Mouse (Mus musculus) neural tube, embryonic 11.5 days (tissue): ENCODE measurements around the gene Ddx17. TPM values are rescaled to one million over a fixed set of nuclear protein-coding genes. Genes with fewer than 3 reads are reported as not detected.

Source experiments
- ATAC-seq: fragments of 200-750 bp; cut with Nextera tagmentation; 2 replicates; pipeline ENCODE4 v1.8.0; 2017; ENCODE audit warnings: moderate number of reproducible peaks, mild to moderate bottlenecking, moderate TSS enrichment, moderate library complexity; ENCODE audit not compliant: insufficient read depth, low FRiP score, low TSS enrichment
- DNase-seq: peaks from one replicate; pipeline ENCODE4 v3.0.0-alpha.2; 2015; ENCODE audit warnings: low spot score
- H3K27ac ChIP-seq: fragments of 300-500 bp; sonication (generic); 2 replicates; pipeline ENCODE4 v1.5.1; 2014; ENCODE audit warnings: low read depth, mild to moderate bottlenecking, low read length
- H3K27me3 ChIP-seq: fragments of 300-500 bp; sonication (generic); 2 replicates; pipeline ENCODE4 v1.6.1; 2014; ENCODE audit warnings: mild to moderate bottlenecking, low read length, mixed read lengths; ENCODE audit not compliant: control insufficient read depth, insufficient read depth
- H3K36me3 ChIP-seq: fragments of 300-500 bp; sonication (generic); 2 replicates; pipeline ENCODE4 v1.6.1; 2014; ENCODE audit warnings: mild to moderate bottlenecking, low read length, moderate library complexity, mixed read lengths; ENCODE audit not compliant: control insufficient read depth, insufficient read depth
- H3K4me1 ChIP-seq: fragments of 300-500 bp; sonication (generic); 2 replicates; pipeline ENCODE4 v1.6.1; 2014; ENCODE audit warnings: low read length, mixed read lengths; ENCODE audit not compliant: control insufficient read depth, insufficient read depth
- H3K4me2 ChIP-seq: fragments of 300-500 bp; sonication (generic); 2 replicates; pipeline ENCODE4 v1.6.1; 2014; ENCODE audit warnings: low read depth, mild to moderate bottlenecking, moderate library complexity
- H3K4me3 ChIP-seq: fragments of 300-500 bp; sonication (generic); 2 replicates; pipeline ENCODE4 v1.5.1; 2014; ENCODE audit warnings: low read depth, low read length
- H3K9ac ChIP-seq: fragments of 300-500 bp; sonication (generic); 2 replicates; pipeline ENCODE4 v1.6.1; 2014; ENCODE audit warnings: mild to moderate bottlenecking, low read length
- H3K9me3 ChIP-seq: fragments of 300-500 bp; sonication (generic); 2 replicates; pipeline ENCODE4 v1.6.1; 2016; ENCODE audit warnings: low read length; ENCODE audit not compliant: control insufficient read depth
- WGBS: fragments of 180-500 bp; shearing (Covaris S2); extraction: QIAGEN DNeasy Blood & Tissue Kit; methylation state at CpG from one replicate; pipeline ENCODE4 v1.1.7; 2014; 5-methylcytosine and 5-hydroxymethylcytosine counted together
- microRNA-seq: library from miRNA; unstranded; fragments of <30 nt; microRNA quantifications from one replicate; pipeline ENCODE4, GENCODE M21; 2016
- polyA plus RNA-seq: library from polyadenylated mRNA; unstranded; fragments of >200 nt; fragmentation: Nextera tagmentation; extraction: Ambion mirVana; gene quantifications from 2 replicates; pipeline ENCODE4 v1.2.1, GENCODE M21; 2014

Gene Ddx17
- polyA plus RNA-seq, 1 experiment from 2014 or later = 87.0 TPM

DNA sequence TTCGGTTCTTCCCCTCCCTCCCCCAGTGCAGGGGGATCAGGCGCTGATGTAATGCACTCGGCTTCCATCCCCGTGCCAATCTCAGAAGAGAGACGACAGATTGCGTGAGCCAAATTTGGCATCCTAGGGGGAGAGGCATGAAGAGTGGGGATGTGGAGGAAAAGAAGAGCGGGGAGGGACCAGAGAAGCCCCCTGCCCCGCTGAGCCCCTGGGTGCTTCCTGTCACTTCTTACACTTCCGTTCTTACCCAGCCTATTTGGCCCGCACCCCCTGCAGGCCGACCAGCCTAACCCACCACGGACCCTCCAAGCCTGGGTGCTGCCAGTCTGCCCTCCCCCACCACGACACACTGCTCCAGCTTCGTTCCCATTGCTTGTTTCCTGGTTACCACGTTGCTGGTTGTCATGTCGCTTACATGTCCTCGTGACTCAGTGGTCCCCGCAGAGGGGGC lies 43.6 kb downstream of the Ddx17 start:
- H3K36me3 ChIP-seq = no peaks in the 10 kb centered on the region
- no peak for ATAC-seq
- peaks cover 11% of the 10 kb centered on the region; the same call in 1 of the 2 replicates for H3K4me1 ChIP-seq
- H3K27ac ChIP-seq = no peak overlapping the region
- 23% methylated on average over 18 of the region's 18 CpGs for WGBS
- no peak overlapping the region for H3K4me3 ChIP-seq
- H3K27me3 ChIP-seq = peaks cover 60% of the 10 kb centered on the region
- H3K9ac ChIP-seq = no peak overlapping the region
- no peak overlapping the region for H3K4me2 ChIP-seq
- no peaks in the 10 kb centered on the region for H3K9me3 ChIP-seq
- no peak for DNase-seq

DNA sequence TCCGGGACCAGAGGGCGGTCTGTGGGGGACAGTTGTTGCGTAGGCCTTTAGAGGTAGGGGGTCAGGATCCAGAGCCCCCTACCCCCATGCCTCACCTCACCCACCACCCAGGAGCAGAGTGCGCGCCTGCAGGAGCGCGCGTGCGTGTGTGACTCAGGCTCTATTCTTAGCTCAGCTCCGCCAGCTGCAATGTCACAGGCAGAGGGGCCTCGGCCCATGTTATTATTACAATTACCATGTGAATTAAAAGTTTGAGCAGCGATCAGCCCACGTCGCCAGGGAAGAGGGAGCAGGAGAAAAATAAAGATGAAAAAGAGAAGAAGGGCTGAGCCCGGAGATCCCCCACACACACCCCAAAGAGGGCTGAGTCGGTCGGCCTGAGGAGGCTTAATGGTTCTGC lies 46.4 kb downstream of the Ddx17 start:
- DNase-seq (no peak), ATAC-seq (no peak)
- Histone ChIP-seq H3K9me3 (no peaks in the 10 kb centered on the region), H3K4me3 (no peak overlapping the region), H3K4me1 (peaks cover 6% of the 10 kb centered on the region; the same call in 1 of the 2 replicates), H3K9ac (no peak overlapping the region), H3K27ac (no peak overlapping the region), H3K36me3 (no peaks in the 10 kb centered on the region), H3K27me3 (peaks cover 36% of the 10 kb centered on the region), H3K4me2 (no peak overlapping the region)
- 77% methylated on average over 17 of the region's 17 CpGs for WGBS

DNA sequence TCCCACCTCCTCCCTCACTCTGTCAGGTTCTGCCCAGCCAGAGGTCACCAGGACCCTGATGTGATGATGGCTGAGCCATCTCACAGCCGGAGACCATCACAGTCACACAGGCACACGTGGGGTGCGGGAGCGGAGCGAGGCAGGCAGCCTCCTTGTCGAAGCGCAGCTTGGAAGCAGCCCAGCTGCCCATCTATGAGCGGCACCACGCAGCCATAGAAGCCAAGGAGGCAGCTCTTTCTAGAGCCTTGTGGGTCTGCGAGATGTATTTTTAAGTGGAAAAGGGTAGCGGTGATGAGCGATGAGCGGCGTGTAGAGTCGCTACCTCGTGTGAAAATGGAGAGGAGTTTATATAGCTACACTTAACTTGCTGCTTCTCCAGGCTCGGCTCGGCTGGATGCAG lies 53.0 kb downstream of the Ddx17 start:
- DNase-seq (no peak), ATAC-seq (no peak)
- Histone ChIP-seq H3K36me3 (no peaks in the 10 kb centered on the region), H3K27ac (no peak overlapping the region), H3K9ac (no peak overlapping the region), H3K4me1 (no peaks in the 10 kb centered on the region), H3K4me2 (no peak overlapping the region), H3K27me3 (no peaks in the 10 kb centered on the region; the same call in 1 of the 2 replicates), H3K4me3 (no peak overlapping the region), H3K9me3 (no peaks in the 10 kb centered on the region)
- WGBS = 50% methylated on average over 18 of the region's 18 CpGs

DNA sequence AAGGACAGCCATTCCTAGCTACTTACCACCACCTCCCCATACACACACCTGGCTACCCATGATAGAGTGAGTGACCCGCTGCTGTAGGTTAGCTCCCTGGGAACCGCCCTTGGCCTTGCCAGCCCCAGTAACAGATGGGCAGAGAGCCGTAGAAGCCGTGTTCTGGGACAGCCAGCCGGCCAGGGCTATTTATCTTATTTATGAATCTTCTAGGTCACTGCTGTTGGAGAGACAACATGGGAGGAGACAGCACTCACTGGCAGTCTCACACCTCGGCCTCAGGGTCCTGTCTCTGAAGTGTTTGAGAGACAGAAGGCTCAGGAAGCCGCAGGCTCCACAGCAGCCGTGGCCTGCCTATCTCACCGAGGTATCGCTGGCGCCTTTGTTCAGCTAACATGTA lies 57.1 kb downstream of the Ddx17 start:
- ATAC-seq = no peak

DNA sequence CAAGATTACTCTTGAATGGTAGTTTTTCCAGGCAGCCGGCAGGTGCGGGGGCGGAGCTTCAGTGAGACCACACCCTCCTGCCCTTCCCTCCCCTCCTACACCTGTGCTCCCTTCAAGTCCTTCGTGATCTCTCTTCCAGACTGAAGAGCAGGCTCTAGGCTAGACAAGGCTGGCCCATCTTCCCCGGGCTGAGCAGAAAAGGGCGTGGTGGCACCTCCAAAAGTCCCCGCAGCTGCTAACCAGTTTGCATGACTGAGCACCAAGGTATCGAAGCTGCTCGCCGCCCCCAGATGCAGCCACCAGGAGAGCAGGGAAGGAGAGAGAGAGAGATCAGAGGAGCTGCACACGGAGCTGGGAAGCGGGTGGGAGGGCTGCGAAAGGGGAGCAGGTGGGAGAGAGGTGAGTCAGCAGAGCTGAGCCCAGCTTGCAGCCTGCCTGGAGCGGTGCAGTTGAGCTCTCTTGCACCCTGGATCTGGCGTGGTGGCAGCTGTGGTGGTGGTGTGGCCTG lies 65.3 kb downstream of the Ddx17 start:
- H3K9ac ChIP-seq = no peak overlapping the region
- no peak overlapping the region for H3K27ac ChIP-seq
- ATAC-seq = no peak
- no peak for DNase-seq
- H3K4me2 ChIP-seq = no peak overlapping the region
- no peaks in the 10 kb centered on the region for H3K36me3 ChIP-seq
- WGBS = 8% methylated on average over 15 of the region's 15 CpGs
- H3K27me3 ChIP-seq = 0 out of 2 replicates have a peak, but pooled peaks cover 3% of the 10 kb centered on the region
- no peaks in the 10 kb centered on the region for H3K4me1 ChIP-seq
- no peaks in the 10 kb centered on the region for H3K9me3 ChIP-seq
- no peak overlapping the region for H3K4me3 ChIP-seq

More for the DNA sequence above, 57.1 kb downstream of the Ddx17 start:
- 66% methylated on average over 11 of the region's 11 CpGs for whole genome bisulfite sequencing
- Histone ChIP-seq H3K9me3 (no peaks in the 10 kb centered on the region), H3K4me2 (no peak overlapping the region), H3K27ac (no peak overlapping the region), H3K36me3 (no peaks in the 10 kb centered on the region), H3K4me1 (no peaks in the 10 kb centered on the region), H3K27me3 (no peaks in the 10 kb centered on the region; the same call in 1 of the 2 replicates), H3K4me3 (no peak overlapping the region), H3K9ac (no peak overlapping the region)
- DNase-seq = no peak

Small RNA genes lying within 50 kb of the gene (microRNA-seq; reads per million reads assigned to microRNA genes)
- not detected for gene Gm27903

Other genes with a start within 250 kb of the Ddx17 start
- gene Pla2g6, start 218.4 kb downstream of the Ddx17 start, polyA plus RNA-seq = 21.9 and 22.9 TPM in 2 replicates
- 1.2 and 2.9 TPM in 2 replicates for gene Maff, start 200.1 kb downstream of the Ddx17 start, polyA plus RNA-seq
- 51.2 and 52.9 TPM in 2 replicates for gene Tmem184b, start 143.2 kb downstream of the Ddx17 start, polyA plus RNA-seq
- 192 and 213 TPM in 2 replicates for gene Csnk1e, start 91.2 kb downstream of the Ddx17 start, polyA plus RNA-seq
- not detected in 2 replicates for gene Kcnj4, start 41.5 kb downstream of the Ddx17 start, polyA plus RNA-seq
- 12.1 and 16.9 TPM in 2 replicates for gene Kdelr3, start 30.3 kb downstream of the Ddx17 start, polyA plus RNA-seq
- 1.1 and 1.5 TPM in 2 replicates for gene Dmc1, start 58.4 kb upstream of the Ddx17 start, polyA plus RNA-seq
- 3.5 and 4.0 TPM in 2 replicates for gene Fam227a, start 112.2 kb upstream of the Ddx17 start, polyA plus RNA-seq
- 65.5 and 70.8 TPM in 2 replicates for gene Cby1, start 112.5 kb upstream of the Ddx17 start, polyA plus RNA-seq
- gene Tomm22, start 124.1 kb upstream of the Ddx17 start, polyA plus RNA-seq = 285 and 287 TPM in 2 replicates
- 14.6 and 16.4 TPM in 2 replicates for gene Josd1, start 141.2 kb upstream of the Ddx17 start, polyA plus RNA-seq
- gene Gtpbp1, start 144.1 kb upstream of the Ddx17 start, polyA plus RNA-seq = 39.7 and 42.5 TPM in 2 replicates
- gene Sun2, start 195.8 kb upstream of the Ddx17 start, polyA plus RNA-seq = 6.1 and 10.2 TPM in 2 replicates
- gene Dnal4, start 231.1 kb upstream of the Ddx17 start, polyA plus RNA-seq = 68.6 and 70.8 TPM in 2 replicates